Mouse (Mus musculus): ENCODE data around the gene Pigq. TPM values are rescaled to one million over a fixed set of nuclear protein-coding genes. Genes with fewer than 3 reads are reported as not detected.

Pigq gene
- polyA plus RNA-seq, 1 experiment from 2014 or later: 139 TPM

DNA sequence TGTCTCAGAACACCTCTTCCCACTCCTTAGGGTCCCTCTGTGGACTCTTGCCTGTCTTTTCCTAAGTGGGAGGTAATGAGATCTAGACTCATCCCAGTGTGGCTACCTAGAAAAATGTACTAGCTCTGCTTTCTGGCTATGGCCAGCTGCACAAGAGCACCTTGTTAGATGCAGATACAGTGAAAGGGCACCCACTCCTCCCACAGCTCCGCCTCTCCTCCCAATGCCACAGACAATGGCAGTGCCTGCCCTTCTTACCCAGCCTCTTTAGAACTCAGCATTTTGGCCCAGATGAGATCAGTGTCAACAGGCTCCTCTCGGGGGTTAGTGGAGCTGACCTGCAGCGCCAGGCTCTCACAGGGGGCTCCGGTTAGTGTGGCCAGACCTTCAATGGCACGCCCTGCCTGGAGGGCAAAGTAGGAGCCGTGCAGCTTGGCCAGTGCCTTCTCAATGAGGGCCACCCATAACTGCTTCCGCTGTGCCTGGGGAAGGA lies 17.7 kb upstream of the Pigq start:
- Histone ChIP-seq H3K27me3 (replicated peaks; ENCODE audit: control insufficient read depth, insufficient read depth, low read length) (no peaks in the 10 kb centered on the region), H3K4me3 (ENCODE audit: low read depth, low read length) (no peak overlapping the region), H3K4me2 (peak overlapping the region; percentile 40; the same call in 1 of the 2 replicates), H3K36me3 (ENCODE audit: control insufficient read depth, insufficient read depth, low read length) (peaks cover 13% of the 10 kb centered on the region), H3K27ac (ENCODE audit: low read depth, low read length) (peak overlapping the region; percentile 76), H3K9me3 (ENCODE audit: control insufficient read depth, low read length) (no peaks in the 10 kb centered on the region), H3K4me1 (replicated peaks; ENCODE audit: control insufficient read depth, insufficient read depth, low read length) (peaks cover 24% of the 10 kb centered on the region), H3K9ac (ENCODE audit: low read depth, low read length) (peak overlapping the region; percentile 39; the same call in 1 of the 2 replicates)
- ATAC-seq (replicated peaks; ENCODE audit: low FRiP score) (no peak), DNase-seq (ENCODE audit: low spot score) (no peak)
- WGBS: 86% methylated on average over 7 of the region's 7 CpGs

GRCm38 (mm10) chr17:25961566-25961965 lies 16.8 kb upstream of the Pigq start:
- Histone ChIP-seq H3K27me3 (replicated peaks; ENCODE audit: control insufficient read depth, insufficient read depth, low read length) (no peaks in the 10 kb centered on the region), H3K9ac (ENCODE audit: low read depth, low read length) (peak overlapping the region; percentile 39), H3K4me1 (replicated peaks; ENCODE audit: control insufficient read depth, insufficient read depth, low read length) (peaks cover 24% of the 10 kb centered on the region), H3K27ac (ENCODE audit: low read depth, low read length) (peak overlapping the region; percentile 76), H3K36me3 (ENCODE audit: control insufficient read depth, insufficient read depth, low read length) (peaks cover 13% of the 10 kb centered on the region), H3K4me2 (peak overlapping the region; percentile 40), H3K4me3 (ENCODE audit: low read depth, low read length) (no peak overlapping the region), H3K9me3 (ENCODE audit: control insufficient read depth, low read length) (no peaks in the 10 kb centered on the region)
- peak; percentile 96 for ATAC-seq (replicated peaks; ENCODE audit: low FRiP score)
- no peak for DNase-seq (ENCODE audit: low spot score)
- 67% methylated on average over 5 of the region's 5 CpGs for WGBS

DNA sequence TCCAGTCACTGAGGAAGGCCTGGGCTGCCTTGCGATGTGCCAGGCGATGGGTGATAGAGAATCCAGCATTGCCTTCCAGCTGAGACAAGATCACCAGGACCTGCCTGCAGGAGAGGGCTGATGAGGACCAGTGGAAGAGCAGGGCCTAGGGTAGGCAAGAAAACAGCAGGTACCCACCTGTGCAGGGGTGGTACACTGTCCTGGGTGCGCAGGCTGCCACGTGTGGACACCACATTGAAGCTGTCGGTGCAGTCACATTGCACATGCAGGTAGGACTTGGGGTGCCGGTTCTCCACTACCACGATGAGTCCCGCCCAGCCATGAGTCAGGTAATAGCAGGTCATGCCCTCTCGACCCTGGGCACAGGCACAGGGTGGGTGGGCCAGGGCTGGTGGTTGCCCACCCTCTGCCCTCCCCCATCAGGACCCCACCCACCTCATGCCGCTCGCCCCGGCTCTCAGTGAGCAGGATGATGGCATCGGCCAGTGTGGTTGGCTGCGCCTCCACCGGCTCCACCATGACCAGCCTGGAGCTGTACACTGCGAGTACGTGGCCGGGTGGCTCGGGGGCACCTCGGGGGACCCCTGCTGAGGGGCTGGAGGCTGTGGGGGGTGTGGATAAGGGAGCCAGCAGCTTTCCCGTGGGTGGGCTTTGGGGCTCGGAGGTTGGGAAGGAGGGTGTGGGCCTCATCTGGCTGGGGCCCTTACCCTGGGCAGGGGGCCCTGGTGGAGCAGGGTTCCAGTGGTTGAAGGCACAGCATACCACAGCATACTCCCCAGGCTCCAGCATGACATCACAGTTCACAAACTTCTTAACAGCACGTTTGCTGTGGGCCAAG lies 15.1 kb upstream of the Pigq start:
- ATAC-seq (replicated peaks; ENCODE audit: low FRiP score): no peak
- H3K36me3 ChIP-seq (ENCODE audit: control insufficient read depth, insufficient read depth, low read length): peaks cover 9% of the 10 kb centered on the region
- 92% methylated on average over 23 of the region's 23 CpGs for WGBS
- H3K27me3 ChIP-seq (replicated peaks; ENCODE audit: control insufficient read depth, insufficient read depth, low read length): no peaks in the 10 kb centered on the region
- no peak overlapping the region for H3K4me2 ChIP-seq
- H3K4me1 ChIP-seq (replicated peaks; ENCODE audit: control insufficient read depth, insufficient read depth, low read length): peaks cover 24% of the 10 kb centered on the region
- H3K27ac ChIP-seq (ENCODE audit: low read depth, low read length): no peak overlapping the region
- H3K9me3 ChIP-seq (ENCODE audit: control insufficient read depth, low read length): no peaks in the 10 kb centered on the region
- DNase-seq (ENCODE audit: low spot score): no peak
- H3K9ac ChIP-seq (ENCODE audit: low read depth, low read length): no peak overlapping the region
- no peak overlapping the region for H3K4me3 ChIP-seq (ENCODE audit: low read depth, low read length)

DNA sequence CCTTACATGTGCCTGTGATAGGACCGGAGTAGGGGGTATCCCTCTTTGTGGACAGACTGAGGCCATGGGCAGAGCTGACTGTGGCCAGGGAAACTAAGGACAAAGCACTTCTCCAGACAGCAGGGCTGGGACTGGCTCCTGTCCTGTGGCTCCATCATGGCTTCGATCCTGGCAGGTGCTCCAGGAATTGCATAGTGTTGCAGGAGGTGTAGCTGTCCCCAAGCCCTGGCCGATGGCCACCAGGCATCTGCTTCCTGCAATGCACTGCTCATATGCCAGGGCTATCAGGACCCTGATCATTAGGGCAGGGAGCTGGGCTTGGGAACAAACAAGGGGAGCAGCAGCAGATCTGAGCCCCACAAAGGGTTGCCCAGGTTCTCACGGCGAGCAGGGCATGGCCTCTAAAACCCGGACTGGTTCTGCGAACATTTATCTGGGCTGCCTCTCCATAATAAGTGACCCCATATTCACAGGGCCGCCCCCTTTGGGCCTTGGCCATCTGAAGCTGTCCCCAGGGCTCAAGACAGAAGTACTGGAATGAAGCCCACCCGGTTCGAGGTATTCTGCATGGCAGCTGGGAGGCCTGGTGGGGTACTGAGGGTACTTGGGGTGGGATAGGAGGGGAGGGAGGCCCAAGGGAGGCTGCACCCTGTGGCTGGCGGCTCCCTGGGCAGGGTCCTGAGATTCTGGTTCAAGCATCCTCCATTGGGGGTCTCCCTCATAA lies 14.2 kb upstream of the Pigq start:
- Histone ChIP-seq H3K27me3 (replicated peaks; ENCODE audit: control insufficient read depth, insufficient read depth, low read length) (0 out of 2 replicates have a peak, but pooled peaks cover 3% of the 10 kb centered on the region), H3K27ac (ENCODE audit: low read depth, low read length) (no peak overlapping the region), H3K4me2 (no peak overlapping the region), H3K4me3 (ENCODE audit: low read depth, low read length) (no peak overlapping the region), H3K9ac (ENCODE audit: low read depth, low read length) (no peak overlapping the region), H3K36me3 (ENCODE audit: control insufficient read depth, insufficient read depth, low read length) (peaks cover 8% of the 10 kb centered on the region), H3K4me1 (replicated peaks; ENCODE audit: control insufficient read depth, insufficient read depth, low read length) (peaks cover 24% of the 10 kb centered on the region), H3K9me3 (ENCODE audit: control insufficient read depth, low read length) (no peaks in the 10 kb centered on the region)
- ATAC-seq (replicated peaks; ENCODE audit: low FRiP score) (no peak), DNase-seq (ENCODE audit: low spot score) (no peak)
- 91% methylated on average over 11 of the region's 11 CpGs for WGBS

DNA sequence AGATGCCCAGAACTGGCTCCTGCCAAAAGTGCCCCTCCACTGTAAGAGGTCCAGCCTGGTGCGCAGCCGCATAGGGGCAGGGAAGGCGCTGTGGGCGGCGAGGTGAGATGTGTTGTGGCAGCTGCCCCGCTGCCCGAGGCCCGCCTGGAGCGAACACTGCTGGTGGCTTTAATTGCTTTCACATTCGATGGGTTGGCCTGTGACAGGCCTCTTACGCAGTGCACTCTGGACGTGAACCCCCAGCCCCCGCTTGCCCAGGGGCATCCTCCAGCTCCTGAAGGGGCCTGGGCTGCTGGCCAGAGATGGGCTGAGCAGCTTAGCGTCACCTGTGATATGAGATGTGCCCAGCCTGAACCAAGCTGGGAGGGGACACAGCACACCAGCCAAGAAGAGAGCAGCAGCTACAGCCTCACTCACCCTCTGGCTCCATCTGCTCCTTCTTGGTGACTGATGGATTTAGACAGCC lies 12.9 kb upstream of the Pigq start:
- H3K36me3 ChIP-seq (ENCODE audit: control insufficient read depth, insufficient read depth, low read length): peaks cover 5% of the 10 kb centered on the region; the same call in 1 of the 2 replicates
- no peak for DNase-seq (ENCODE audit: low spot score)
- H3K9ac ChIP-seq (ENCODE audit: low read depth, low read length): no peak overlapping the region
- no peak overlapping the region for H3K4me3 ChIP-seq (ENCODE audit: low read depth, low read length)
- no peak for ATAC-seq (replicated peaks; ENCODE audit: low FRiP score)
- H3K9me3 ChIP-seq (ENCODE audit: control insufficient read depth, low read length): no peaks in the 10 kb centered on the region
- H3K4me1 ChIP-seq (replicated peaks; ENCODE audit: control insufficient read depth, insufficient read depth, low read length): peaks cover 24% of the 10 kb centered on the region
- 85% methylated on average over 14 of the region's 14 CpGs for WGBS
- H3K4me2 ChIP-seq: no peak overlapping the region
- H3K27me3 ChIP-seq (replicated peaks; ENCODE audit: control insufficient read depth, insufficient read depth, low read length): peaks cover 14% of the 10 kb centered on the region
- no peak overlapping the region for H3K27ac ChIP-seq (ENCODE audit: low read depth, low read length)

GRCm38 (mm10) chr17:25956631-25957030 lies 11.9 kb upstream of the Pigq start:
- ATAC-seq (replicated peaks; ENCODE audit: low FRiP score): no peak
- Histone ChIP-seq H3K27me3 (replicated peaks; ENCODE audit: control insufficient read depth, insufficient read depth, low read length) (peaks cover 24% of the 10 kb centered on the region), H3K27ac (ENCODE audit: low read depth, low read length) (no peak overlapping the region), H3K4me2 (no peak overlapping the region), H3K9me3 (ENCODE audit: control insufficient read depth, low read length) (no peaks in the 10 kb centered on the region), H3K9ac (ENCODE audit: low read depth, low read length) (no peak overlapping the region), H3K4me3 (ENCODE audit: low read depth, low read length) (no peak overlapping the region), H3K36me3 (ENCODE audit: control insufficient read depth, insufficient read depth, low read length) (peaks cover 5% of the 10 kb centered on the region; the same call in 1 of the 2 replicates), H3K4me1 (replicated peaks; ENCODE audit: control insufficient read depth, insufficient read depth, low read length) (peaks cover 21% of the 10 kb centered on the region)
- WGBS: 88% methylated on average over 7 of the region's 7 CpGs
- DNase-seq (ENCODE audit: low spot score): no peak

GRCm38 (mm10) chr17:25956201-25956600 lies 11.5 kb upstream of the Pigq start:
- 74% methylated on average over 7 of the region's 7 CpGs for WGBS
- no peak overlapping the region for H3K4me2 ChIP-seq
- H3K27me3 ChIP-seq (replicated peaks; ENCODE audit: control insufficient read depth, insufficient read depth, low read length): peaks cover 28% of the 10 kb centered on the region
- no peaks in the 10 kb centered on the region for H3K9me3 ChIP-seq (ENCODE audit: control insufficient read depth, low read length)
- no peak overlapping the region for H3K27ac ChIP-seq (ENCODE audit: low read depth, low read length)
- no peak overlapping the region for H3K9ac ChIP-seq (ENCODE audit: low read depth, low read length)
- peaks cover 5% of the 10 kb centered on the region; the same call in 1 of the 2 replicates for H3K36me3 ChIP-seq (ENCODE audit: control insufficient read depth, insufficient read depth, low read length)
- no peak for ATAC-seq (replicated peaks; ENCODE audit: low FRiP score)
- peaks cover 21% of the 10 kb centered on the region for H3K4me1 ChIP-seq (replicated peaks; ENCODE audit: control insufficient read depth, insufficient read depth, low read length)
- DNase-seq (ENCODE audit: low spot score): no peak
- no peak overlapping the region for H3K4me3 ChIP-seq (ENCODE audit: low read depth, low read length)

- no peak overlapping the region for H3K9ac ChIP-seq (ENCODE audit: low read depth, low read length)
- H3K36me3 ChIP-seq (ENCODE audit: control insufficient read depth, insufficient read depth, low read length): 0 out of 2 replicates have a peak, but pooled peaks cover 5% of the 10 kb centered on the region
- WGBS: 66% methylated on average over 3 of the region's 3 CpGs
- no peaks in the 10 kb centered on the region for H3K9me3 ChIP-seq (ENCODE audit: control insufficient read depth, low read length)
- H3K27me3 ChIP-seq (replicated peaks; ENCODE audit: control insufficient read depth, insufficient read depth, low read length): peaks cover 33% of the 10 kb centered on the region
- H3K4me2 ChIP-seq: no peak overlapping the region
- DNase-seq (ENCODE audit: low spot score): no peak
- H3K27ac ChIP-seq (ENCODE audit: low read depth, low read length): no peak overlapping the region
- H3K4me1 ChIP-seq (replicated peaks; ENCODE audit: control insufficient read depth, insufficient read depth, low read length): peaks cover 21% of the 10 kb centered on the region
- ATAC-seq (replicated peaks; ENCODE audit: low FRiP score): no peak
- H3K4me3 ChIP-seq (ENCODE audit: low read depth, low read length): no peak overlapping the region
These were observed 11.0 kb upstream of the Pigq start for GRCm38 (mm10) chr17:25955736-25956135.

All from liver, embryonic 11.5 days (tissue).